Mouse (Mus musculus): ENCODE data around the gene Fignl2. TPM values are rescaled to one million over a fixed set of nuclear protein-coding genes. Genes with fewer than 3 reads are reported as not detected.

Gene Fignl2
- polyA plus RNA-seq, 1 experiment, result 0.02 TPM

DNA sequence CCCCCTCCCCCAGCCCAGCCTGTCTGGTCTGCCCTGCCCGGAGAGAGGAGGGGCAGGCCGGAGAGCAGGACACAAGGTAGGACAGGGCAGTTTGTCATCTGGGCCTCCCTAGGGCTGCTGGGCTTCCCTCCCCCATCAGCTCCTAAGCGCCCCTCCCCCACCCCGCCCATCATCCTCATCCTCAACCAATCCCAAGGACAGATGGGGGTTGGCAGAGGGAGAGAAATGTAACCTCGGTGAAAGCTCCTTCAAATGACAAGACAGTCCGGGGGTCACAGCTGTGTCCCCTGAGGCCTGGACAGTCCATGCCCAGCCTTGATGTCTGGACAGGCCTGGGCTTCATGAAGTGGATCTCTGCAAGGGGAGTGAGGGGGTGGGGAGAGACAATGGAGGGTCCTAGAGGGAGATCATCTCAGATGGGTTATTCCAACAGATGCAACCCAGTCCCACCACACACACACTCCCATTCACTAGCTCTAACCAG, 12.0 kb downstream of the Fignl2 start:
- Histone ChIP-seq H3ac (ENCODE audit: control insufficient read depth, insufficient read length) (no peak overlapping the region), H3K79me2 (ENCODE audit: control insufficient read depth, insufficient read depth) (no peaks in the 10 kb centered on the region), H3K27me3 (ENCODE audit: control insufficient read depth, insufficient read depth, insufficient read length) (peaks cover 71% of the 10 kb centered on the region), H3K4me2 (ENCODE audit: low read depth) (no peak overlapping the region), H3K4me3 (no peak overlapping the region), H3K36me3 (ENCODE audit: control insufficient read depth, insufficient read depth) (no peaks in the 10 kb centered on the region)
- TF ChIP-seq SRF (IDR thresholded peaks at IDR 0.05; ENCODE audit: control insufficient read depth, insufficient read length, low read depth) (no peak), E2F4 (IDR thresholded peaks at IDR 0.05; ENCODE audit: insufficient read depth) (no peak), CEBPB (IDR thresholded peaks at IDR 0.05; ENCODE audit: insufficient read depth, poor library complexity, severe bottlenecking) (no peak), POLR2AphosphoS2 (IDR thresholded peaks at IDR 0.05; ENCODE audit: insufficient read length, low read depth) (no peak), TCF12 (IDR thresholded peaks at IDR 0.05; ENCODE audit: insufficient read depth, poor library complexity, severe bottlenecking) (no peak), TCF3 (IDR thresholded peaks at IDR 0.05; ENCODE audit: insufficient read length, low read depth) (no peak), USF1 (IDR thresholded peaks at IDR 0.05; ENCODE audit: low read depth) (no peak), MYOG (IDR thresholded peaks at IDR 0.05; ENCODE audit: control insufficient read depth in 1 of 3, insufficient read depth in 1 of 3, insufficient read length in 2 of 3, low read depth in 2 of 3) (no peak), REST (IDR thresholded peaks at IDR 0.05; ENCODE audit: insufficient read depth, insufficient read length) (no peak), MYOD1 (IDR thresholded peaks at IDR 0.05; ENCODE audit: control insufficient read depth in 1 of 3, insufficient read length in 2 of 3, low read depth in 2 of 3) (no peak), MAX (IDR thresholded peaks at IDR 0.05; ENCODE audit: low read depth) (no peak), POLR2A (IDR thresholded peaks at IDR 0.05; ENCODE audit: insufficient read length, low read depth) (no peak)

DNA sequence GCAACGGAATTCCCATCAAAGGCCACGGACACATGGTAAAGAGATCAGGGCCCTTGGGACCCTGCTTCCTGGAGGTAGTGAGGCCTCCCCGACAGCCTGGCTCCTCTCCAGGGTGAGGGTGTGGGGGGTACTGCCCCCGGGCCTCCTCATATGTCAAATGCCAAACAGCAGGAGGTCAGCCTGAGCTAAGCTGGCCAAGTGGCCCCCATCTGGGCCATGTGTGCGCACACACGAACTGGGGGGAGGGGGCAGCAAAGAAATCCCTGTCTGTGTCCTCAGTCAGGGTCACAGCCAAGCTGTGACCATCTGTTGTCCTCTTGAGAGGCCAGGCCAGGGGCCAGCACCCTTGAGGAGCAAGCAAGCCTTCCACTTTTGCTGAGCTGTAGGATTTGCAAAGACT, 13.3 kb downstream of the Fignl2 start:
- Histone ChIP-seq H3ac (ENCODE audit: control insufficient read depth, insufficient read length) (no peak overlapping the region), H3K27me3 (ENCODE audit: control insufficient read depth, insufficient read depth, insufficient read length) (peaks cover 68% of the 10 kb centered on the region), H3K4me3 (no peak overlapping the region), H3K36me3 (ENCODE audit: control insufficient read depth, insufficient read depth) (no peaks in the 10 kb centered on the region), H3K4me2 (ENCODE audit: low read depth) (no peak overlapping the region), H3K79me2 (ENCODE audit: control insufficient read depth, insufficient read depth) (no peaks in the 10 kb centered on the region)
- TF ChIP-seq MAX (IDR thresholded peaks at IDR 0.05; ENCODE audit: low read depth), result no peak
- no peak for TF ChIP-seq REST (IDR thresholded peaks at IDR 0.05; ENCODE audit: insufficient read depth, insufficient read length)
- no peak for TF ChIP-seq TCF12 (IDR thresholded peaks at IDR 0.05; ENCODE audit: insufficient read depth, poor library complexity, severe bottlenecking)
- no peak for TF ChIP-seq SRF (IDR thresholded peaks at IDR 0.05; ENCODE audit: control insufficient read depth, insufficient read length, low read depth)

DNA sequence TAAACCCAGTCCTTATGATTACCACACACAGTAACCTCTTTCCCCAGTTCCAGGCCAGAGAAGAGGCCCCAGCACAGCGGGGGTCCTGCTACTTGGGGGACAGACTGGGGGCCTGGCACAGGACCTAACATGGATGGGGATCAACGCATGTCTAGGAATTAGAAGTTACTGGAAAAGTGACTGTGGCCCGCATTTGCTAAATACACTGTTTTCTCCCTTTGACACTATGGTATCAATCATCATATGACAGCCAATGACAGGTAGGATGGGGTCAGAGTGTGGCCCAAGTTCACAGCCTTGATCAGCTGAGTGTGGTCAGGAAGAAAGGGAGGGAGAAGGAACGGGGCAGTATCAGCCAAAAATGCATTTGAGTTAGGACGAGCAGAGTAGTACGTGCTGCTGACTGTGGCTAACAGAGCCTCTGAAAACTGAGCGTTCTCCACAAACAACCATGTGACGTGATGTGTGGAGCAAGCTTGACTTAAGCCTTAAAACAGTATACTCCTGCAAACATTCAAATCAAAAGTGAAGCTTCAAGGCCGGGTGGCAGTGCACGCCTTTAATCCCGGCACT, 18.0 kb downstream of the Fignl2 start:
- H3K27me3 ChIP-seq (ENCODE audit: control insufficient read depth, insufficient read depth, insufficient read length), result peaks cover 73% of the 10 kb centered on the region
- no peak for TF ChIP-seq REST (IDR thresholded peaks at IDR 0.05; ENCODE audit: insufficient read depth, insufficient read length)
- no peak for TF ChIP-seq E2F4 (IDR thresholded peaks at IDR 0.05; ENCODE audit: insufficient read depth)
- TF ChIP-seq MYOD1 (IDR thresholded peaks at IDR 0.05; ENCODE audit: control insufficient read depth in 1 of 3, insufficient read length in 2 of 3, low read depth in 2 of 3), result no peak
- no peak for TF ChIP-seq SRF (IDR thresholded peaks at IDR 0.05; ENCODE audit: control insufficient read depth, insufficient read length, low read depth)
- no peak for TF ChIP-seq TCF12 (IDR thresholded peaks at IDR 0.05; ENCODE audit: insufficient read depth, poor library complexity, severe bottlenecking)
- TF ChIP-seq USF1 (IDR thresholded peaks at IDR 0.05; ENCODE audit: low read depth), result no peak
- no peak for TF ChIP-seq MAX (IDR thresholded peaks at IDR 0.05; ENCODE audit: low read depth)
- no peak for TF ChIP-seq TCF3 (IDR thresholded peaks at IDR 0.05; ENCODE audit: insufficient read length, low read depth)
- TF ChIP-seq MYOG (IDR thresholded peaks at IDR 0.05; ENCODE audit: control insufficient read depth in 1 of 3, insufficient read depth in 1 of 3, insufficient read length in 2 of 3, low read depth in 2 of 3), result no peak
- no peak for TF ChIP-seq POLR2A (IDR thresholded peaks at IDR 0.05; ENCODE audit: insufficient read length, low read depth)
- TF ChIP-seq POLR2AphosphoS2 (IDR thresholded peaks at IDR 0.05; ENCODE audit: insufficient read length, low read depth), result no peak
- TF ChIP-seq CEBPB (IDR thresholded peaks at IDR 0.05; ENCODE audit: insufficient read depth, poor library complexity, severe bottlenecking), result no peak
- no peak overlapping the region for H3K4me3 ChIP-seq
- no peak overlapping the region for H3K4me2 ChIP-seq (ENCODE audit: low read depth)
- no peaks in the 10 kb centered on the region for H3K79me2 ChIP-seq (ENCODE audit: control insufficient read depth, insufficient read depth)
- H3K36me3 ChIP-seq (ENCODE audit: control insufficient read depth, insufficient read depth), result no peaks in the 10 kb centered on the region
- no peak overlapping the region for H3ac ChIP-seq (ENCODE audit: control insufficient read depth, insufficient read length)

DNA sequence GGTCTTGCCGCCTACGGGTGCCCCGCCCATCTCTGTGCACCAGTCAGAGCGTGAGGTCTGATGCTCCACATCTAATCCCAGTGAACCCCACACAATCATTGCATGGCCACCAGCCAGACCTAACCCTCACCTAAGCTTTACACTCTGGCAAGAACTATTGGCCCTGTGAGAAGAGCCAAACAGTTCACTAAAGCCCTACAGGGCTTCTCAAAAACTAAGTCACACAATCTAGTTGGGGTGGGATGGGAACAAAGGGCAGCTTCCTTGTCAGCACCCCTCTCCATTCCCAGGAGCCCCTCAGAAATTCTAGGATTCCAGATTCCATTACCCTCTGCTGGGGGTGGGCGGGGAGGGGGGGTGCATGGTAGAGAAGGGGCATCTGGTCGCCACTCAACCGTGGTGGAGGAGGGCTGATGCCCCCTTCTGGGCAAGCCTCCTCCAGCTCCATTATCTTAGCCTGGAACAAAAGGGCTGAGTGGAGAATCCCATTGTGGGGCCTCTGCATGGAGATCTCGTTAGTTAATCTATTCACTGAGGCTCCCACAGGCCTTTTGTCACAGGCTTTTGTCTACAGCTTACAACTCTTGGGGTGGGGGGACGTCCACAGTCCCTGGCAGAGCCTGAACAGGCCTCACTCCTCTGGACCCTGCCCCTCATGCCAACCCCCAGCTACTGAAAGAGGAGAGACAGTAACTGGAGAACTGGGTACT, 18.6 kb downstream of the Fignl2 start:
- no peak overlapping the region for H3K4me3 ChIP-seq
- no peaks in the 10 kb centered on the region for H3K79me2 ChIP-seq (ENCODE audit: control insufficient read depth, insufficient read depth)
- H3K4me2 ChIP-seq (ENCODE audit: low read depth), result no peak overlapping the region
- peaks cover 73% of the 10 kb centered on the region for H3K27me3 ChIP-seq (ENCODE audit: control insufficient read depth, insufficient read depth, insufficient read length)
- TF ChIP-seq SRF (IDR thresholded peaks at IDR 0.05; ENCODE audit: control insufficient read depth, insufficient read length, low read depth), result no peak
- H3K36me3 ChIP-seq (ENCODE audit: control insufficient read depth, insufficient read depth), result no peaks in the 10 kb centered on the region
- H3ac ChIP-seq (ENCODE audit: control insufficient read depth, insufficient read length), result no peak overlapping the region

DNA sequence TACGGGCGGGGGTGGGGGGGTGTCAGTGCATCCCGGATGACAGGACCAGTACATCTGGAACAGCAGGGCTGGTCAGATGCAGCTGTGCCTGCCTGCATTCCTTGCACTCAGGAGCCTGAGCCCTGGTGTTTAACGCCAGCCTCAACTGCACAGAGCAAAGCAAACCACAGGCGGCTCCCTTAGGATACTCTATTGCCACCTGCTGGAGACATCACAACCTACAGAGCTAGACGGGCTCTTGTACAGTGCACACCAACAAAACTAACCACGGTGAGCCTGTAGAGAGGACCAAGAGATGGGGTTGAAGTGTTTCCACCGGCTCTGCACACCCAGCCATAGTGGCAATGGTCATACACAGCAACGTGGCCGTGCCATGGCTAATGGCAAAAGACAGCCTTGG, 22.1 kb downstream of the Fignl2 start:
- no peak for TF ChIP-seq E2F4 (IDR thresholded peaks at IDR 0.05; ENCODE audit: insufficient read depth)
- TF ChIP-seq MAX (IDR thresholded peaks at IDR 0.05; ENCODE audit: low read depth), result no peak
- TF ChIP-seq REST (IDR thresholded peaks at IDR 0.05; ENCODE audit: insufficient read depth, insufficient read length), result no peak
- TF ChIP-seq MYOD1 (IDR thresholded peaks at IDR 0.05; ENCODE audit: control insufficient read depth in 1 of 3, insufficient read length in 2 of 3, low read depth in 2 of 3), result no peak
- TF ChIP-seq TCF3 (IDR thresholded peaks at IDR 0.05; ENCODE audit: insufficient read length, low read depth), result no peak
- TF ChIP-seq SRF (IDR thresholded peaks at IDR 0.05; ENCODE audit: control insufficient read depth, insufficient read length, low read depth), result no peak
- no peak for TF ChIP-seq USF1 (IDR thresholded peaks at IDR 0.05; ENCODE audit: low read depth)
- TF ChIP-seq POLR2A (IDR thresholded peaks at IDR 0.05; ENCODE audit: insufficient read length, low read depth), result no peak
- no peak for TF ChIP-seq POLR2AphosphoS2 (IDR thresholded peaks at IDR 0.05; ENCODE audit: insufficient read length, low read depth)
- TF ChIP-seq CEBPB (IDR thresholded peaks at IDR 0.05; ENCODE audit: insufficient read depth, poor library complexity, severe bottlenecking), result no peak
- no peak for TF ChIP-seq MYOG (IDR thresholded peaks at IDR 0.05; ENCODE audit: control insufficient read depth in 1 of 3, insufficient read depth in 1 of 3, insufficient read length in 2 of 3, low read depth in 2 of 3)
- TF ChIP-seq TCF12 (IDR thresholded peaks at IDR 0.05; ENCODE audit: insufficient read depth, poor library complexity, severe bottlenecking), result no peak
- Histone ChIP-seq H3K4me3 (no peak overlapping the region), H3K4me2 (ENCODE audit: low read depth) (no peak overlapping the region), H3K79me2 (ENCODE audit: control insufficient read depth, insufficient read depth) (no peaks in the 10 kb centered on the region), H3K36me3 (ENCODE audit: control insufficient read depth, insufficient read depth) (no peaks in the 10 kb centered on the region), H3ac (ENCODE audit: control insufficient read depth, insufficient read length) (no peak overlapping the region), H3K27me3 (ENCODE audit: control insufficient read depth, insufficient read depth, insufficient read length) (peaks cover 44% of the 10 kb centered on the region)
